Mouse (Mus musculus): ENCODE measurements around the gene Cracr2b. TPM values are rescaled to one million over a fixed set of nuclear protein-coding genes. Genes with fewer than 3 reads are reported as not detected.

Gene Cracr2b
- polyA plus RNA-seq, 1 experiment from 2014 or later: 5.3 TPM

- WGBS: 12% methylated on average over 5 of the region's 5 CpGs
- Histone ChIP-seq H3K9ac (ENCODE audit: low read length) (peak overlapping the region; percentile 92; the same call in 1 of the 2 replicates), H3K4me3 (ENCODE audit: low read depth, low read length) (peak overlapping the region; percentile 80), H3K4me1 (ENCODE audit: control insufficient read depth, insufficient read depth, low read length) (peaks cover 21% of the 10 kb centered on the region), H3K4me2 (ENCODE audit: low read depth, severe bottlenecking) (peak overlapping the region; percentile 90), H3K27me3 (ENCODE audit: control insufficient read depth, insufficient read depth, low read length) (no peaks in the 10 kb centered on the region), H3K27ac (replicated peaks; ENCODE audit: low read depth, low read length) (no peak overlapping the region), H3K36me3 (ENCODE audit: control insufficient read depth, insufficient read depth, low read length) (peaks cover 30% of the 10 kb centered on the region), H3K9me3 (ENCODE audit: control insufficient read depth, low read length) (no peaks in the 10 kb centered on the region)
- DNase-seq (ENCODE audit: low spot score) (no peak), ATAC-seq (ENCODE audit: insufficient number of reproducible peaks, low FRiP score, low TSS enrichment, low read depth) (no peak)
Observed at GRCm38 (mm10) chr7:141474160-141474559, 13.3 kb downstream of the Cracr2b start.

GRCm38 (mm10) chr7:141475011-141475804 is 14.3 kb downstream of the Cracr2b start, which contains the start of the genes Polr2l and Tspan4:
Gene Polr2l (minus strand): TSS chr7:141475132.
Gene Tspan4 (plus strand): TSS chr7:141475240.
- Histone ChIP-seq H3K4me1 (ENCODE audit: control insufficient read depth, insufficient read depth, low read length) (peaks cover 18% of the 10 kb centered on the region), H3K4me2 (ENCODE audit: low read depth, severe bottlenecking) (peak within 1 kb of the TSS; percentile 90), H3K9me3 (ENCODE audit: control insufficient read depth, low read length) (no peaks in the 10 kb centered on the region), H3K4me3 (ENCODE audit: low read depth, low read length) (peak within 1 kb of the TSS; percentile 80), H3K36me3 (ENCODE audit: control insufficient read depth, insufficient read depth, low read length) (peaks cover 21% of the 10 kb centered on the region), H3K9ac (ENCODE audit: low read length) (peak within 1 kb of the TSS; percentile 92), H3K27ac (replicated peaks; ENCODE audit: low read depth, low read length) (peak within 1 kb of the TSS; percentile 68), H3K27me3 (ENCODE audit: control insufficient read depth, insufficient read depth, low read length) (no peaks in the 10 kb centered on the region)
- peak; percentile 49 for ATAC-seq (ENCODE audit: insufficient number of reproducible peaks, low FRiP score, low TSS enrichment, low read depth)
- under 1% methylated on average over 85 of the region's 87 CpGs for WGBS
- peak; percentile 89 for DNase-seq (ENCODE audit: low spot score)

GRCm38 (mm10) chr7:141475805-141476158 is 14.9 kb downstream of the Cracr2b start:
- no peaks in the 10 kb centered on the region for H3K9me3 ChIP-seq (ENCODE audit: control insufficient read depth, low read length)
- no peaks in the 10 kb centered on the region for H3K27me3 ChIP-seq (ENCODE audit: control insufficient read depth, insufficient read depth, low read length)
- no peak for ATAC-seq (ENCODE audit: insufficient number of reproducible peaks, low FRiP score, low TSS enrichment, low read depth)
- peak overlapping the region; percentile 80 for H3K4me3 ChIP-seq (ENCODE audit: low read depth, low read length)
- H3K4me2 ChIP-seq (ENCODE audit: low read depth, severe bottlenecking): peak overlapping the region; percentile 90
- peaks cover 17% of the 10 kb centered on the region for H3K36me3 ChIP-seq (ENCODE audit: control insufficient read depth, insufficient read depth, low read length)
- H3K4me1 ChIP-seq (ENCODE audit: control insufficient read depth, insufficient read depth, low read length): peaks cover 18% of the 10 kb centered on the region
- peak overlapping the region; percentile 92 for H3K9ac ChIP-seq (ENCODE audit: low read length)
- WGBS: 1% methylated on average over 12 of the region's 12 CpGs
- no peak for DNase-seq (ENCODE audit: low spot score)
- H3K27ac ChIP-seq (replicated peaks; ENCODE audit: low read depth, low read length): no peak overlapping the region

- peak overlapping the region; percentile 80 for H3K4me3 ChIP-seq (ENCODE audit: low read depth, low read length)
- DNase-seq (ENCODE audit: low spot score) (peak; percentile 75), ATAC-seq (ENCODE audit: insufficient number of reproducible peaks, low FRiP score, low TSS enrichment, low read depth) (peak; percentile 42)
- no peak overlapping the region; the same call in 1 of the 2 replicates for H3K27ac ChIP-seq (replicated peaks; ENCODE audit: low read depth, low read length)
- no peaks in the 10 kb centered on the region for H3K27me3 ChIP-seq (ENCODE audit: control insufficient read depth, insufficient read depth, low read length)
- H3K4me1 ChIP-seq (ENCODE audit: control insufficient read depth, insufficient read depth, low read length): peaks cover 18% of the 10 kb centered on the region
- WGBS: 0% methylated on average over 11 of the region's 17 CpGs
- peak overlapping the region; percentile 90 for H3K4me2 ChIP-seq (ENCODE audit: low read depth, severe bottlenecking)
- H3K9ac ChIP-seq (ENCODE audit: low read length): peak overlapping the region; percentile 92
- H3K9me3 ChIP-seq (ENCODE audit: control insufficient read depth, low read length): no peaks in the 10 kb centered on the region
- peaks cover 10% of the 10 kb centered on the region for H3K36me3 ChIP-seq (ENCODE audit: control insufficient read depth, insufficient read depth, low read length)
Observed at GRCm38 (mm10) chr7:141476226-141476980, 15.5 kb downstream of the Cracr2b start.

- Histone ChIP-seq H3K36me3 (ENCODE audit: control insufficient read depth, insufficient read depth, low read length) (peaks cover 8% of the 10 kb centered on the region), H3K4me1 (ENCODE audit: control insufficient read depth, insufficient read depth, low read length) (peaks cover 18% of the 10 kb centered on the region), H3K27ac (replicated peaks; ENCODE audit: low read depth, low read length) (no peak overlapping the region), H3K9ac (ENCODE audit: low read length) (no peak overlapping the region), H3K9me3 (ENCODE audit: control insufficient read depth, low read length) (no peaks in the 10 kb centered on the region), H3K27me3 (ENCODE audit: control insufficient read depth, insufficient read depth, low read length) (no peaks in the 10 kb centered on the region), H3K4me2 (ENCODE audit: low read depth, severe bottlenecking) (peak overlapping the region; percentile 90), H3K4me3 (ENCODE audit: low read depth, low read length) (peak overlapping the region; percentile 80; the same call in 1 of the 2 replicates)
- DNase-seq (ENCODE audit: low spot score) (no peak), ATAC-seq (ENCODE audit: insufficient number of reproducible peaks, low FRiP score, low TSS enrichment, low read depth) (0 out of 2 replicates have a peak, but pooled peaks have one; percentile 4)
- WGBS: 18% methylated on average over 7 of the region's 7 CpGs
Observed at GRCm38 (mm10) chr7:141476981-141477370, 16.1 kb downstream of the Cracr2b start.

- ATAC-seq (ENCODE audit: insufficient number of reproducible peaks, low FRiP score, low TSS enrichment, low read depth): no peak
- 63% methylated on average over 4 of the region's 4 CpGs for WGBS
- Histone ChIP-seq H3K36me3 (ENCODE audit: control insufficient read depth, insufficient read depth, low read length) (peaks cover 2% of the 10 kb centered on the region), H3K4me1 (ENCODE audit: control insufficient read depth, insufficient read depth, low read length) (peaks cover 22% of the 10 kb centered on the region), H3K27me3 (ENCODE audit: control insufficient read depth, insufficient read depth, low read length) (peaks cover 3% of the 10 kb centered on the region), H3K27ac (replicated peaks; ENCODE audit: low read depth, low read length) (no peak overlapping the region), H3K9ac (ENCODE audit: low read length) (no peak overlapping the region; the same call in 1 of the 2 replicates), H3K4me2 (ENCODE audit: low read depth, severe bottlenecking) (no peak overlapping the region; the same call in 1 of the 2 replicates), H3K4me3 (ENCODE audit: low read depth, low read length) (no peak overlapping the region), H3K9me3 (ENCODE audit: control insufficient read depth, low read length) (no peaks in the 10 kb centered on the region)
- no peak for DNase-seq (ENCODE audit: low spot score)
Observed at GRCm38 (mm10) chr7:141477578-141478269, 16.8 kb downstream of the Cracr2b start.

GRCm38 (mm10) chr7:141478270-141478748 is 17.4 kb downstream of the Cracr2b start:
- Histone ChIP-seq H3K27ac (replicated peaks; ENCODE audit: low read depth, low read length) (no peak overlapping the region), H3K4me2 (ENCODE audit: low read depth, severe bottlenecking) (no peak overlapping the region; the same call in 1 of the 2 replicates), H3K9ac (ENCODE audit: low read length) (no peak overlapping the region; the same call in 1 of the 2 replicates), H3K36me3 (ENCODE audit: control insufficient read depth, insufficient read depth, low read length) (no peaks in the 10 kb centered on the region), H3K4me3 (ENCODE audit: low read depth, low read length) (no peak overlapping the region), H3K27me3 (ENCODE audit: control insufficient read depth, insufficient read depth, low read length) (peaks cover 9% of the 10 kb centered on the region), H3K4me1 (ENCODE audit: control insufficient read depth, insufficient read depth, low read length) (peaks cover 22% of the 10 kb centered on the region), H3K9me3 (ENCODE audit: control insufficient read depth, low read length) (no peaks in the 10 kb centered on the region)
- no peak for DNase-seq (ENCODE audit: low spot score)
- ATAC-seq (ENCODE audit: insufficient number of reproducible peaks, low FRiP score, low TSS enrichment, low read depth): no peak
- 83% methylated on average over 5 of the region's 5 CpGs for WGBS
